Mouse (Mus musculus) kidney, postnatal 0 days (tissue): ENCODE results near the gene B3galt1. TPM values are rescaled to one million over a fixed set of nuclear protein-coding genes. Genes with fewer than 3 reads are reported as not detected.

ENCODE experiments used
- ATAC-seq: fragments of 200-750 bp; cut with Nextera tagmentation; replicated peaks from 2 replicates; pipeline ENCODE4 v1.8.0; 2017; ENCODE audit warnings: low read depth, moderate number of reproducible peaks, moderate TSS enrichment, moderate library complexity; ENCODE audit not compliant: low FRiP score
- DNase-seq: peaks from one replicate; pipeline ENCODE4 v3.0.0-alpha.2; 2016; ENCODE audit warnings: low spot score
- H3K27ac ChIP-seq: fragments of 300-500 bp; sonication (generic); 2 replicates; pipeline ENCODE4 v1.5.1; 2014; ENCODE audit warnings: mild to moderate bottlenecking
- H3K27me3 ChIP-seq: fragments of 300-500 bp; sonication (generic); 2 replicates; pipeline ENCODE4 v1.6.1; 2014; ENCODE audit warnings: low read length, mixed read lengths; ENCODE audit not compliant: insufficient read depth
- H3K36me3 ChIP-seq: fragments of 300-500 bp; sonication (generic); 2 replicates; pipeline ENCODE4 v1.6.1; 2014; ENCODE audit warnings: low read length, mixed read lengths; ENCODE audit not compliant: insufficient read depth
- H3K4me1 ChIP-seq: fragments of 300-500 bp; sonication (generic); replicated peaks from 2 replicates; pipeline ENCODE4 v1.6.1; 2014; ENCODE audit warnings: antibody characterized with exemption, low read length, mixed read lengths; ENCODE audit not compliant: insufficient read depth
- H3K4me2 ChIP-seq: fragments of 300-500 bp; sonication (generic); 2 replicates; pipeline ENCODE4 v1.6.1; 2014; ENCODE audit warnings: mild to moderate bottlenecking, low read length, moderate library complexity, mixed read lengths
- H3K4me3 ChIP-seq: fragments of 300-500 bp; sonication (generic); replicated peaks from 2 replicates; pipeline ENCODE4 v1.5.1; 2014; ENCODE audit warnings: low read depth, low read length
- H3K9ac ChIP-seq: fragments of 300-500 bp; sonication (generic); 2 replicates; pipeline ENCODE4 v1.6.1; 2014; ENCODE audit warnings: low read depth, low read length
- H3K9me3 ChIP-seq: fragments of 300-500 bp; sonication (generic); replicated peaks from 2 replicates; pipeline ENCODE4 v1.6.1; 2016; ENCODE audit warnings: low read length, inconsistent platforms, mixed read lengths
- CTCF ChIP-seq: IDR thresholded peaks from 2 replicates; pipeline ENCODE4 v1.5.1; 2016; ENCODE audit warnings: antibody characterized with exemption, low read depth, mild to moderate bottlenecking, moderate library complexity
- WGBS: fragments of 180-500 bp; shearing (Covaris S2); extraction: QIAGEN DNeasy Blood & Tissue Kit; methylation state at CpG from one replicate; pipeline ENCODE4 v1.1.7; 2014; 5-methylcytosine and 5-hydroxymethylcytosine counted together
- polyA plus RNA-seq: library from polyadenylated mRNA; unstranded; fragments of >200 nt; fragmentation: Nextera tagmentation; extraction: Ambion mirVana; gene quantifications from 2 replicates; pipeline ENCODE4 v1.2.1, GENCODE M21; 2015

The B3galt1 gene
- polyA plus RNA-seq, 1 experiment from 2014 or later, result 4.8 TPM

DNA sequence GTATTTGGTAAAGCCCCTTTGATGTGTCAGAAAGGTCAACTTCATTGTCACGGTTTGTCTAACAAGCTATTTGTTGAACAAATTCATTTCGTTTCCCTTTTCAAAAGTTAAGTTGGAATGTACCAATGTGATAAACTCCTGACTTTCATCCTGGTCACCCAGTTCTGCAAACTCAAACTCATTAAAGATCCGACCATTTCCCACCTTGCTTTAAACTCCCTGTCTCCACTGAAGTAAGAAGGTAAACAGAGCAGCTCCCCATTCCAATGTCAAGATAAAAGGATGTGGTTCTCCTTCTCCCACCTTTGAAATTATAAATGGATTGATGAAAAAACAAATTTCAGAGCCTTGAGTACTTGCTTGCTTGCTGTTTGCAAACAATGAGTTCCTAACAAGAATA lies 487.6 kb downstream of the B3galt1 start:
- no peak overlapping the region for H3K27ac ChIP-seq

DNA sequence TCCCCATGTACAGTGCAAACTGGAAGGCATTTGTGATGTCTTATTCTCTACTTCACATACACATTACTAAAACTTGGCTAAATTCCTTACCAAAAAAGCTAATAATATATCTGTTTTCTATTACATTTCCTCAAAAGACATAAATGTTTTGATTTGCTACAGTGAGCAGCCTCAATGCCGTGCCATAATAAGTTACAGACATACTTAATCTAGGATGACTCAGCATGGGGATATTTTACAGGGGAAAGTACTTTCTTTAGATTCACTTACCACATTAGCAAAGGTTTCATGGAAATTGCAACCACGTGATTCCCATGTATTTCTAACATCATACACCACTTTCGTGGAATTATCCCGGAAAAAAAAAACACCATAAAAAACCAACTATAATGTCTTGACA lies 495.7 kb downstream of the B3galt1 start:
- Histone ChIP-seq H3K27ac (no peak overlapping the region), H3K4me1 (no peaks in the 10 kb centered on the region), H3K4me3 (no peak overlapping the region), H3K9me3 (no peaks in the 10 kb centered on the region), H3K9ac (no peak overlapping the region), H3K36me3 (no peaks in the 10 kb centered on the region), H3K27me3 (no peaks in the 10 kb centered on the region), H3K4me2 (no peak overlapping the region)
- no peak for TF ChIP-seq CTCF
- DNase-seq (no peak), ATAC-seq (no peak)
- 80% methylated on average over 4 of the region's 4 CpGs for WGBS

More for the DNA sequence above, 487.6 kb downstream of the B3galt1 start:
- WGBS, result 41% methylated on average over 3 of the region's 3 CpGs
- Histone ChIP-seq H3K4me3 (no peak overlapping the region), H3K9ac (no peak overlapping the region), H3K4me2 (no peak overlapping the region), H3K27me3 (no peaks in the 10 kb centered on the region), H3K36me3 (no peaks in the 10 kb centered on the region), H3K4me1 (no peaks in the 10 kb centered on the region), H3K9me3 (no peaks in the 10 kb centered on the region)
- ATAC-seq (no peak), DNase-seq (no peak)
- TF ChIP-seq CTCF, result no peak

- TF ChIP-seq CTCF, result no peak
- no peak overlapping the region for H3K27ac ChIP-seq
- H3K27me3 ChIP-seq, result no peaks in the 10 kb centered on the region
- no peak overlapping the region for H3K4me3 ChIP-seq
- H3K9ac ChIP-seq, result no peak overlapping the region
- no peaks in the 10 kb centered on the region for H3K4me1 ChIP-seq
- no peaks in the 10 kb centered on the region for H3K9me3 ChIP-seq
- H3K4me2 ChIP-seq, result no peak overlapping the region
- ATAC-seq, result no peak
- no peak for DNase-seq
- H3K36me3 ChIP-seq, result no peaks in the 10 kb centered on the region
- 78% methylated on average over 5 of the region's 5 CpGs for WGBS
Measured at GRCm38 (mm10) chr2:68079426-68080360, 514.0 kb downstream of the B3galt1 start.

GRCm38 (mm10) chr2:68080872-68081280 lies 515.2 kb downstream of the B3galt1 start:
- H3K27ac ChIP-seq, result no peak overlapping the region
- TF ChIP-seq CTCF, result no peak
- no peak for ATAC-seq
- no peaks in the 10 kb centered on the region for H3K4me1 ChIP-seq
- H3K4me2 ChIP-seq, result no peak overlapping the region
- H3K4me3 ChIP-seq, result no peak overlapping the region
- DNase-seq, result no peak
- no peaks in the 10 kb centered on the region for H3K9me3 ChIP-seq
- H3K36me3 ChIP-seq, result no peaks in the 10 kb centered on the region
- no peak overlapping the region for H3K9ac ChIP-seq
- no peaks in the 10 kb centered on the region for H3K27me3 ChIP-seq

- no peak for ATAC-seq
- 75% methylated on average over 1 of the region's 1 CpGs for WGBS
- Histone ChIP-seq H3K27me3 (no peaks in the 10 kb centered on the region), H3K27ac (no peak overlapping the region), H3K4me1 (no peaks in the 10 kb centered on the region), H3K9me3 (no peaks in the 10 kb centered on the region), H3K4me3 (no peak overlapping the region), H3K36me3 (no peaks in the 10 kb centered on the region), H3K9ac (no peak overlapping the region), H3K4me2 (no peak overlapping the region)
- no peak for TF ChIP-seq CTCF
- no peak for DNase-seq
Measured at GRCm38 (mm10) chr2:68084483-68084882, 518.8 kb downstream of the B3galt1 start.

GRCm38 (mm10) chr2:68086101-68086500 lies 520.4 kb downstream of the B3galt1 start:
- no peak for TF ChIP-seq CTCF
- peak; percentile 67 for DNase-seq
- H3K4me2 ChIP-seq, result no peak overlapping the region
- no peak overlapping the region for H3K4me3 ChIP-seq
- no peaks in the 10 kb centered on the region for H3K4me1 ChIP-seq
- no peaks in the 10 kb centered on the region for H3K36me3 ChIP-seq
- H3K27me3 ChIP-seq, result no peaks in the 10 kb centered on the region
- no peak for ATAC-seq
- H3K9me3 ChIP-seq, result no peaks in the 10 kb centered on the region
- 24% methylated on average over 4 of the region's 4 CpGs for WGBS
- H3K27ac ChIP-seq, result no peak overlapping the region
- H3K9ac ChIP-seq, result no peak overlapping the region
